Mouse (Mus musculus): Measurements from ENCODE around the gene Gm44511. TPM values are rescaled to one million over a fixed set of nuclear protein-coding genes. Genes with fewer than 3 reads are reported as not detected.

The Gm44511 gene
- polyA plus RNA-seq, 1 experiment from 2014 or later, result 0.38 TPM

DNA sequence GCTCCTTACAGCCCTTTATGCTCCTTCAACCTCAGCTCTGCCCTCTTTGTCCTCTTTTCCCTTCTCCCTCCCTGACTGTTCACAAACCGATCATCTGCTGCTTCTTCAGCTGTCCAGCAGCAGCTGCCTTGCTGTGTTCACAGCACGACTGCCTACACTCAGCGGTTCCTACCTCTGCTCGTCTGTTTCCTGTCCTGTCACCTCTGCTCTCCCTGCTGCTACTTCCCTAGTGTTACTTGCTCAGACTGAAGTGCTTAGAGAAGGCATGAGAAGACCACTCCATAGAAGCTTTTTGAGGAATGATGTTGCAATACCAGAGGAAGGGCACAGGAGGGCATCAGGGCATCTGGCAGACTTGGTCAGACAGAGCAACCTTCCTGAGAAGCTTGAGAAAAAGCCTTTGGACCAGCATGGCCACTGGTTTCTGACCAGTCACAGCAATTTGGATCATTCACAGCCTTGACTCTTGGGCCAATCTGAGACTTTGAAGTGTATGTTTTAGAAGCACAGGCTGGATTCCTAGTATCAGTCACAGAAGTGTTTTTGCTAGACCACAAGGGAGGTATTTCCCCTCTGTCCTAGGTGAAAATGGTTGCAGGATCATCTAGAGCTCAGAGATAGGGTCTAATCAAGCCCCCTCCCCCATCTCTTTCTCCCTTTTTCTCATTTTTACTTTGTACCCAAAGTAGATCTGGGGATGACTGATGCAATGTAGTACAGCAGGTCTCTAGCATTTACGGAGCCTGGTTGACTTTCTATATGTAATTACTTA, 92.0 kb downstream of the Gm44511 start:
- H3K27ac ChIP-seq (ENCODE audit: low read length), result no peak overlapping the region
- H3K4me1 ChIP-seq (ENCODE audit: control insufficient read depth, insufficient read depth, low read length), result no peaks in the 10 kb centered on the region
- no peak overlapping the region for H3K4me3 ChIP-seq (ENCODE audit: low read length)
- H3K9me3 ChIP-seq (ENCODE audit: control insufficient read depth, low read length), result no peaks in the 10 kb centered on the region
- 67% methylated on average over 5 of the region's 5 CpGs for WGBS
- no peaks in the 10 kb centered on the region for H3K36me3 ChIP-seq (ENCODE audit: control insufficient read depth, insufficient read depth, low read length)
- H3K9ac ChIP-seq (ENCODE audit: low read depth, low read length), result no peak overlapping the region
- ATAC-seq, result no peak
- H3K27me3 ChIP-seq (replicated peaks; ENCODE audit: control insufficient read depth, insufficient read depth, low read length), result no peaks in the 10 kb centered on the region
- H3K4me2 ChIP-seq (ENCODE audit: low read depth, low read length), result no peak overlapping the region

GRCm38 (mm10) chr6:128732032-128732431, 94.1 kb downstream of the Gm44511 start:
- Histone ChIP-seq H3K27ac (ENCODE audit: low read length) (no peak overlapping the region), H3K4me3 (ENCODE audit: low read length) (no peak overlapping the region), H3K36me3 (ENCODE audit: control insufficient read depth, insufficient read depth, low read length) (no peaks in the 10 kb centered on the region), H3K4me2 (ENCODE audit: low read depth, low read length) (no peak overlapping the region), H3K9me3 (ENCODE audit: control insufficient read depth, low read length) (no peaks in the 10 kb centered on the region), H3K9ac (ENCODE audit: low read depth, low read length) (no peak overlapping the region), H3K27me3 (replicated peaks; ENCODE audit: control insufficient read depth, insufficient read depth, low read length) (no peaks in the 10 kb centered on the region), H3K4me1 (ENCODE audit: control insufficient read depth, insufficient read depth, low read length) (no peaks in the 10 kb centered on the region)
- 82% methylated on average over 3 of the region's 3 CpGs for WGBS
- ATAC-seq, result no peak

Other genes starting within 250 kb of the Gm44511 start
- gene A2ml1, start 244.7 kb downstream of the Gm44511 start, polyA plus RNA-seq (2015; fragmentation: Nextera tagmentation; extraction: Ambion mirVana), result 2.5 and 3.1 TPM in 2 replicates
- not detected in 2 replicates for gene Klrb1a, start 202.8 kb downstream of the Gm44511 start, polyA plus RNA-seq (2015; fragmentation: Nextera tagmentation; extraction: Ambion mirVana)
- gene Clec2h, start 163.9 kb downstream of the Gm44511 start, polyA plus RNA-seq (2015; fragmentation: Nextera tagmentation; extraction: Ambion mirVana), result 26.4 and 41.6 TPM in 2 replicates
- gene Klrb1, start 103.3 kb downstream of the Gm44511 start, polyA plus RNA-seq (2015; fragmentation: Nextera tagmentation; extraction: Ambion mirVana), result not detected in 2 replicates
- 0.13 and 0.38 TPM in 2 replicates for gene Klrb1c, start 37.1 kb downstream of the Gm44511 start, polyA plus RNA-seq (2015; fragmentation: Nextera tagmentation; extraction: Ambion mirVana)
- gene Klrb1b, start within 50 bp of the Gm44511 start, polyA plus RNA-seq (2015; fragmentation: Nextera tagmentation; extraction: Ambion mirVana), result 1.1 and 1.4 TPM in 2 replicates
- gene Clec2i, start 61.3 kb upstream of the Gm44511 start, polyA plus RNA-seq (2015; fragmentation: Nextera tagmentation; extraction: Ambion mirVana), result 0.22 and 0.40 TPM in 2 replicates
- 1.6 and 1.9 TPM in 2 replicates for gene BC035044, start 64.8 kb upstream of the Gm44511 start, polyA plus RNA-seq (2015; fragmentation: Nextera tagmentation; extraction: Ambion mirVana)
- not detected in 2 replicates for gene Clec2g, start 108.1 kb upstream of the Gm44511 start, polyA plus RNA-seq (2015; fragmentation: Nextera tagmentation; extraction: Ambion mirVana)
- gene Klrb1f, start 219.6 kb upstream of the Gm44511 start, polyA plus RNA-seq (2015; fragmentation: Nextera tagmentation; extraction: Ambion mirVana), result 0.46 and 0.75 TPM in 2 replicates

All from intestine, embryonic 16.5 days (tissue).